Mouse (Mus musculus) lung, adult 2 months (tissue): ENCODE measurements around the gene Gtf2ird2.

Experiments
- CTCF ChIP-seq: fragments of 200-500 bp; IDR thresholded peaks from 2 replicates; pipeline ENCODE4 v1.5.1; 2011; ENCODE audit warnings: mild to moderate bottlenecking, low read length, control low read depth; ENCODE audit not compliant: insufficient read depth
- POLR2A ChIP-seq: fragments of 200-500 bp; IDR thresholded peaks from 2 replicates; pipeline ENCODE4 v1.6.1; 2011; ENCODE audit warnings: low read depth, mild to moderate bottlenecking, control low read depth, low read length, borderline replicate concordance; ENCODE audit errors: extremely low read depth

DNA sequence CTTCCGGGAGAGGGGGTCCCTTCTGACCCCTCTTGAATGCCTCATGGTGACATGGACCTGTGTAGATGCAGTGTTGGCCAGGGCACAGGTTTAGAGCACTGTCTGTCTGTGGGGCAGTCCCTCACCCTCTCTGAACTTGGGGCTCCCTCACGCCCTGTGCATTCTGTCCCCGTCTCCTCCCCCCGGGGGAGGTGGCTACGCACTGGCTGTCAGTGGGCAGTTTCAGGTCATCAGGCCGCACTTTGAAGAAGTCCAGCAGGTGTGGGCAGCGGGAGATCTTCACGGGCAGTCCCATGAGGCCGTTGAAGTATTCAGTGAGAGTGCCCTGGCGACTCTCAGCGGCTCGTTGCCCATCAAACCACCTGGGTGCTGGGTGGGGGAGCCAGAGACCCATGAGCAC is 43.1 kb downstream of the Gtf2ird2 start:
- TF ChIP-seq POLR2A, result no peak
- no peak for TF ChIP-seq CTCF
